Mouse (Mus musculus) cerebellum, adult 2 months (tissue): ENCODE measurements around the gene Ankrd35. TPM values are rescaled to one million over a fixed set of nuclear protein-coding genes. Genes with fewer than 3 reads are reported as not detected.

Experiments
- DNase-seq, 2 experiments: peaks; one replicate each; pipeline ENCODE4 v3.0.0; 2021
- H3K27ac ChIP-seq: fragments of 200-500 bp; 2 replicates; pipeline ENCODE4 v1.5.1; 2012; ENCODE audit warnings: low read length, control low read depth, inconsistent platforms; ENCODE audit not compliant: insufficient read depth
- H3K27me3 ChIP-seq: fragments of 200-500 bp; 2 replicates; pipeline ENCODE4 v1.6.1; 2012; ENCODE audit warnings: inconsistent platforms, mild to moderate bottlenecking, low read length, moderate library complexity; ENCODE audit not compliant: control insufficient read depth, insufficient read depth
- H3K4me1 ChIP-seq: fragments of 200-500 bp; 2 replicates; pipeline ENCODE4 v1.6.1; 2011; ENCODE audit warnings: low read length; ENCODE audit not compliant: control insufficient read depth, insufficient read depth
- H3K4me3 ChIP-seq: fragments of 200-500 bp; replicated peaks from 2 replicates; pipeline ENCODE3; 2011; ENCODE audit warnings: mild to moderate bottlenecking, low read depth, low read length, control low read depth; ENCODE audit not compliant: insufficient read depth
- CTCF ChIP-seq: fragments of 200-500 bp; IDR thresholded peaks from 2 replicates; pipeline ENCODE4 v1.5.1; 2011; ENCODE audit warnings: low read depth, mild to moderate bottlenecking, control low read depth, low read length, moderate library complexity, borderline replicate concordance; ENCODE audit not compliant: insufficient read depth
- POLR2A ChIP-seq: fragments of 200-500 bp; IDR thresholded peaks from 2 replicates; pipeline ENCODE4 v1.6.1; 2011; ENCODE audit warnings: low read length, control low read depth, borderline replicate concordance; ENCODE audit not compliant: insufficient read depth
- WGBS: fragments of 180-500 bp; shearing (Covaris S2); methylation state at CpG from one replicate; pipeline ENCODE4 v1.1.7; 2018; 5-methylcytosine and 5-hydroxymethylcytosine counted together
- polyA plus RNA-seq: library from polyadenylated mRNA; depleted of rRNA; stranded (reverse); fragments of >200 nt; gene quantifications from 2 replicates; pipeline ENCODE4 v1.2.3, GENCODE M21; 2012

Gene Ankrd35
- polyA plus RNA-seq, 1 experiment, result 11.6 TPM

DNA sequence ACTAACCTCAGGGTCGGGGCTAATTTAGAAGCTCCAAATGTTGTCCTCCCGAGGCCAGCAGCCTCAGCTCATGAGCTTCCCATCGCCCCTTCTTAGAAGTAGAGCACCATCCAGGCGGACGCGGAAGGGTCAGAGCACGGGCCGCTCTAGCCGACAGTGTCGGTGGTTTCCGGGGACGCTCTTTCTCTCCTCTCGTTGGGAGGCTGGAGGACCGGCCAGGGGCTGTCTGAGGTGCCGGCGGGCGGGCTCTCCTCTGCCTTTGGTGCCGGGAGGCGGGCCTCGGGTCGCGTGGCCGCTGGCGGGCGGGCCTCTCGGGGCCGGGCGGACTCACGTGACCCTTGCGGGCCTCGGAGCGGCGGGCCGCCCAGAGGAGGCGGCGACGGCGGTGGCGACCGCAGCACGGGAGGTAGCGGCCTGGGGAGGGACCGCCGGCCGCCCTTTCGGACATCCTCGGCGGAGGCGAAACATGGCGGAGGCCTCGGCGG, 57.5 kb downstream of the Ankrd35 start, which contains the start of the genes Polr3c and Rnf115:
Gene Polr3c, minus strand, starts transcription at position 286 of the 485 bp plus-strand sequence.
Gene Rnf115, plus strand, starts transcription at position 322 of the 485 bp plus-strand sequence.
- Histone ChIP-seq H3K4me1 (peaks cover 13% of the 10 kb centered on the region; the same call in 1 of the 2 replicates), H3K27ac (peak within 1 kb of the TSS; percentile 83), H3K4me3 (peak within 1 kb of the TSS; percentile 81), H3K27me3 (no peaks in the 10 kb centered on the region)
- WGBS, result under 1% methylated on average over 52 of the region's 52 CpGs
- TF ChIP-seq CTCF (no peak), POLR2A (peak; percentile 62)
- peak; percentile 97 to 98 for DNase-seq

DNA sequence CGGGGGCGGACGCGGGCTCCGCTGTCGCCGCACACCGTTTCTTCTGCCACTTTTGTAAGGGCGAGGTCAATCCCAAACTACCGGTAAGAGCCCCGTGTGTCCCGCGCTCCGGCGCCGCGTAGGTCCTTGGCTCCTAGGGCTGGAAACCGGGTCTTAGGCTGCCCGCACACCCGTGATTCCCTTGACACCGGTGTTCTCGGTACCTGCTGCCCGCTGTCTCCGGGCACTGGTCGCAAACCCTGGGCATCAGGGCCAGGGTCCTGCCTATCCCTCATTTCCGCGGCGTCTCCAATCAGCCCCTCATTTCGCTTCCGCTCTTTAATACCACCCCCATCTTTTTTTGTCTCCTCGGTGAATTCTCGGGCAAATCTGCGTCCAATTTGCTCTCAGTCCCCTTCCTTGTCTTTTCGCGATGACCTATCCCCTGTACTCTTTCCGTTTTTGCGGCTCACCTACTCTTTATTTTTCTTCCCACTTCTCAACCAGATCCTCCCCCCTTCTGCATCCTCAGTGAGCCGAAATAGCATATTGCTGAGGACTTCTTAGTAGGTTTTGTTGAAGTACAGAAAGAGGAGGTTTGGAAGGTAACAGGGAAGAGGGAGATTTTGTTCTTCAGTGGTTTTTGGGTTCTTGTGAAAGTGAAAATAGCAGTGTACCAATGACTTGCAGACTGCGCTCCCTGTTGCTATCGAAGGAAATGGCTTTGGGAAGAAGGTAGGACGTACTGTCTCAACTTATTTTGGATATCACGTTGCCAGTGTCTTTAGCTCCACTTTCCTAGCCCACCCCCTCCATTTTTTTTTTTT, 58.1 kb downstream of the Ankrd35 start:
- under 1% methylated on average over 42 of the region's 42 CpGs for WGBS
- TF ChIP-seq CTCF (no peak), POLR2A (no peak)

GRCm38 (mm10) chr3:96728634-96729402, 58.9 kb downstream of the Ankrd35 start:
- peaks cover 13% of the 10 kb centered on the region; the same call in 1 of the 2 replicates for H3K4me1 ChIP-seq
- no peak overlapping the region for H3K27ac ChIP-seq
- DNase-seq, result no peak
- WGBS, result 16% methylated on average over 7 of the region's 7 CpGs
- H3K4me3 ChIP-seq, result peak overlapping the region; percentile 81
- TF ChIP-seq POLR2A (no peak), CTCF (no peak)
- no peaks in the 10 kb centered on the region for H3K27me3 ChIP-seq

More for the DNA sequence above, 58.1 kb downstream of the Ankrd35 start:
- DNase-seq, result no peak
- H3K27me3 ChIP-seq, result no peaks in the 10 kb centered on the region
- H3K27ac ChIP-seq, result peak overlapping the region; percentile 83
- peaks cover 13% of the 10 kb centered on the region; the same call in 1 of the 2 replicates for H3K4me1 ChIP-seq
- peak overlapping the region; percentile 81 for H3K4me3 ChIP-seq

DNA sequence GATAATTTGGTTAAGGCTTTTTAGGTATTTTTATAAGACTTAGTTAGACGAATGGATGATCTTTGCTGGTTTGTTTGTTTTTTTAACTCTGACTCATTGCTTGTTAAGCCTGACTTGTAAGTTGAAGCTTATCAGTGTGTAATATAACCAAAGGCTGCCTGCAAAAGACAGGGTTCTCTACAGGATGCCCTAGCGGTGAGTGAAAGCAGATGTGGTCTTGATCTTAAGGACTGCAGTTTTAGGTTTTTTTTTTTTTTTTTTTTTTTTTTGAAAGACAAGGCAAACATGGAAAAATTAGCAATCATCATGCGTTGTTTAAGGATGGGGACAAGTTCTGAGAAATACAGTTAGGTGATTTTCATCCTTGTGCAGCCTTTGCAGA, 59.5 kb downstream of the Ankrd35 start:
- Histone ChIP-seq H3K4me1 (peaks cover 13% of the 10 kb centered on the region; the same call in 1 of the 2 replicates), H3K27me3 (no peaks in the 10 kb centered on the region), H3K4me3 (no peak overlapping the region), H3K27ac (no peak overlapping the region)
- 76% methylated on average over 3 of the region's 3 CpGs for WGBS
- no peak for DNase-seq
- TF ChIP-seq POLR2A (no peak), CTCF (no peak)

DNA sequence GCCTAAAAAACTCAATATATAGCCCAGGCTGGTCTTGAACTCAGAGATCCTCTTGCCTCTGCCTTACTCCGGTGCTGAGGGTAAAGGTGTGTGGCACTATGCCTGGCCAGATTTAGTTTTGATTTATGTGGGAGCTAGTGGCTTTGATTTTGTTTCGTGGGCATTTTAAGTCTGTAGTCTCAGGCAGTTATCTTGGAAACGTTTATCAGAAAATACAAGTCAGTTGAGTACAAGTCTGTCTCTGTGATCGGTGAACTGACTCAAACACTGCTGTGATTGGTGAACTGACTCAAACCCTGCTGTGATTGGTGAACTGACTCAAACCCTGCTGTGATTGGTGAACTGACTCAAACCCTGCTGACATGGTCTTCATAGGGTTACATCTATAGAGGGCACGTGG, 60.9 kb downstream of the Ankrd35 start:
- no peak overlapping the region for H3K27ac ChIP-seq
- H3K4me1 ChIP-seq, result peaks cover 13% of the 10 kb centered on the region; the same call in 1 of the 2 replicates
- H3K4me3 ChIP-seq, result no peak overlapping the region
- TF ChIP-seq POLR2A (no peak), CTCF (no peak)
- WGBS, result 50% methylated on average over 5 of the region's 5 CpGs
- no peak for DNase-seq
- no peaks in the 10 kb centered on the region for H3K27me3 ChIP-seq

GRCm38 (mm10) chr3:96733984-96734383, 64.1 kb downstream of the Ankrd35 start:
- DNase-seq, result no peak
- Histone ChIP-seq H3K4me1 (peaks cover 22% of the 10 kb centered on the region; the same call in 1 of the 2 replicates), H3K27ac (no peak overlapping the region), H3K27me3 (no peaks in the 10 kb centered on the region), H3K4me3 (no peak overlapping the region)
- WGBS, result 98% methylated on average over 1 of the region's 1 CpGs
- no peak for TF ChIP-seq POLR2A
- TF ChIP-seq CTCF, result no peak

GRCm38 (mm10) chr3:96735200-96735599, 65.3 kb downstream of the Ankrd35 start:
- Histone ChIP-seq H3K4me1 (peaks cover 14% of the 10 kb centered on the region; the same call in 1 of the 2 replicates), H3K27ac (no peak overlapping the region), H3K27me3 (no peaks in the 10 kb centered on the region), H3K4me3 (no peak overlapping the region)
- TF ChIP-seq CTCF (no peak), POLR2A (no peak)
- 79% methylated on average over 2 of the region's 2 CpGs for WGBS
- no peak for DNase-seq
